Mouse (Mus musculus) stomach, embryonic 15.5 days (tissue): ENCODE measurements at regions not wholly inside any gene's neighbourhood (a gene's known extent, or its start where the extent isn't known, plus 50 kb on each side); places are given as distances from the start of the nearest gene placed in this dataset.

ENCODE experiments used
- ATAC-seq: fragments of 200-750 bp; cut with Nextera tagmentation; 2 replicates; pipeline ENCODE4 v1.8.0; 2017; ENCODE audit warnings: low read depth, moderate number of reproducible peaks, moderate TSS enrichment; ENCODE audit not compliant: insufficient read depth, low FRiP score
- H3K27ac ChIP-seq: fragments of 300-500 bp; sonication (generic); 2 replicates; pipeline ENCODE4 v1.5.1; 2015; ENCODE audit warnings: mild to moderate bottlenecking, inconsistent platforms
- H3K27me3 ChIP-seq: fragments of 300-500 bp; sonication (generic); replicated peaks from 2 replicates; pipeline ENCODE4 v1.6.1; 2015; ENCODE audit warnings: inconsistent platforms
- H3K36me3 ChIP-seq: fragments of 300-500 bp; sonication (generic); 2 replicates; pipeline ENCODE4 v1.6.1; 2015; ENCODE audit warnings: inconsistent platforms
- H3K4me1 ChIP-seq: fragments of 300-500 bp; sonication (generic); 2 replicates; pipeline ENCODE4 v1.6.1; 2015; ENCODE audit warnings: inconsistent platforms
- H3K4me2 ChIP-seq: fragments of 300-500 bp; sonication (generic); 2 replicates; pipeline ENCODE4 v1.6.1; 2015; ENCODE audit warnings: mild to moderate bottlenecking, inconsistent platforms
- H3K4me3 ChIP-seq: fragments of 300-500 bp; sonication (generic); replicated peaks from 2 replicates; pipeline ENCODE4 v1.5.1; 2015; ENCODE audit warnings: inconsistent platforms
- H3K9ac ChIP-seq: fragments of 300-500 bp; sonication (generic); 2 replicates; pipeline ENCODE4 v1.6.1; 2015; ENCODE audit warnings: inconsistent platforms
- H3K9me3 ChIP-seq: fragments of 300-500 bp; sonication (generic); 2 replicates; pipeline ENCODE4 v1.6.1; 2016; ENCODE audit warnings: inconsistent platforms
- WGBS: fragments of 180-500 bp; shearing (Covaris S2); methylation state at CpG from one replicate; pipeline ENCODE4 v1.1.7; 2015; 5-methylcytosine and 5-hydroxymethylcytosine counted together

- no peak overlapping the region for H3K9ac ChIP-seq
- H3K27me3 ChIP-seq, result peaks cover 4% of the 10 kb centered on the region; the same call in 1 of the 2 replicates
- no peak overlapping the region for H3K4me2 ChIP-seq
- no peaks in the 10 kb centered on the region for H3K9me3 ChIP-seq
- H3K36me3 ChIP-seq, result no peaks in the 10 kb centered on the region
- ATAC-seq, result no peak
- no peak overlapping the region for H3K4me3 ChIP-seq
- no peak overlapping the region for H3K27ac ChIP-seq
- WGBS, result 76% methylated on average over 5 of the region's 5 CpGs
- no peaks in the 10 kb centered on the region for H3K4me1 ChIP-seq
Measured at GRCm38 (mm10) chr2:178572301-178572700, 142.0 kb downstream of the Cdh26 start.

- Histone ChIP-seq H3K4me1 (no peaks in the 10 kb centered on the region), H3K36me3 (no peaks in the 10 kb centered on the region), H3K27me3 (peaks cover 4% of the 10 kb centered on the region; the same call in 1 of the 2 replicates), H3K4me2 (no peak overlapping the region), H3K27ac (no peak overlapping the region), H3K9me3 (no peaks in the 10 kb centered on the region), H3K4me3 (no peak overlapping the region), H3K9ac (no peak overlapping the region)
- ATAC-seq, result no peak
- 47% methylated on average over 4 of the region's 4 CpGs for WGBS
Measured at GRCm38 (mm10) chr2:178574859-178575258, 144.5 kb downstream of the Cdh26 start.

- 43% methylated on average over 6 of the region's 6 CpGs for WGBS
- H3K36me3 ChIP-seq, result no peaks in the 10 kb centered on the region
- peaks cover 4% of the 10 kb centered on the region; the same call in 1 of the 2 replicates for H3K27me3 ChIP-seq
- no peaks in the 10 kb centered on the region for H3K9me3 ChIP-seq
- no peaks in the 10 kb centered on the region for H3K4me1 ChIP-seq
- no peak overlapping the region for H3K9ac ChIP-seq
- ATAC-seq, result no peak
- no peak overlapping the region for H3K4me3 ChIP-seq
- no peak overlapping the region for H3K4me2 ChIP-seq
- no peak overlapping the region for H3K27ac ChIP-seq
Measured at GRCm38 (mm10) chr2:178575403-178575802, 145.1 kb downstream of the Cdh26 start.

GRCm38 (mm10) chr2:178576067-178576466 lies 145.7 kb downstream of the Cdh26 start:
- ATAC-seq, result no peak
- WGBS, result 45% methylated on average over 7 of the region's 7 CpGs
- no peak overlapping the region for H3K27ac ChIP-seq
- H3K9me3 ChIP-seq, result no peaks in the 10 kb centered on the region
- H3K36me3 ChIP-seq, result no peaks in the 10 kb centered on the region
- peaks cover 4% of the 10 kb centered on the region; the same call in 1 of the 2 replicates for H3K27me3 ChIP-seq
- H3K4me3 ChIP-seq, result no peak overlapping the region
- no peak overlapping the region for H3K9ac ChIP-seq
- 0 out of 2 replicates have a peak, but pooled peaks cover 3% of the 10 kb centered on the region for H3K4me1 ChIP-seq
- no peak overlapping the region for H3K4me2 ChIP-seq

GRCm38 (mm10) chr2:178579571-178579970 lies 149.2 kb downstream of the Cdh26 start:
- ATAC-seq, result no peak

GRCm38 (mm10) chr2:178581306-178581705 lies 151.0 kb downstream of the Cdh26 start:
- H3K9me3 ChIP-seq, result no peaks in the 10 kb centered on the region
- no peak for ATAC-seq
- no peak overlapping the region for H3K4me3 ChIP-seq
- H3K4me2 ChIP-seq, result no peak overlapping the region
- WGBS, result 67% methylated on average over 12 of the region's 12 CpGs
- H3K27me3 ChIP-seq, result no peaks in the 10 kb centered on the region
- H3K36me3 ChIP-seq, result no peaks in the 10 kb centered on the region
- no peak overlapping the region for H3K9ac ChIP-seq
- H3K27ac ChIP-seq, result no peak overlapping the region
- H3K4me1 ChIP-seq, result 0 out of 2 replicates have a peak, but pooled peaks cover 3% of the 10 kb centered on the region

More at GRCm38 (mm10) chr2:178579571-178579970, 149.2 kb downstream of the Cdh26 start:
- no peak overlapping the region for H3K27ac ChIP-seq
- H3K9me3 ChIP-seq, result no peaks in the 10 kb centered on the region
- H3K27me3 ChIP-seq, result no peaks in the 10 kb centered on the region
- no peak overlapping the region for H3K4me2 ChIP-seq
- H3K36me3 ChIP-seq, result no peaks in the 10 kb centered on the region
- WGBS, result 71% methylated on average over 6 of the region's 6 CpGs
- H3K4me1 ChIP-seq, result 0 out of 2 replicates have a peak, but pooled peaks cover 3% of the 10 kb centered on the region
- H3K9ac ChIP-seq, result no peak overlapping the region
- H3K4me3 ChIP-seq, result no peak overlapping the region

- no peaks in the 10 kb centered on the region for H3K36me3 ChIP-seq
- 67% methylated on average over 5 of the region's 5 CpGs for WGBS
- no peak overlapping the region for H3K9ac ChIP-seq
- no peak for ATAC-seq
- no peak overlapping the region for H3K4me3 ChIP-seq
- no peaks in the 10 kb centered on the region for H3K9me3 ChIP-seq
- no peak overlapping the region for H3K27ac ChIP-seq
- H3K4me2 ChIP-seq, result no peak overlapping the region
- H3K4me1 ChIP-seq, result 0 out of 2 replicates have a peak, but pooled peaks cover 3% of the 10 kb centered on the region
- H3K27me3 ChIP-seq, result no peaks in the 10 kb centered on the region
Measured at GRCm38 (mm10) chr2:178584970-178585566, 154.7 kb downstream of the Cdh26 start.

- Histone ChIP-seq H3K4me2 (no peak overlapping the region), H3K27me3 (no peaks in the 10 kb centered on the region), H3K27ac (no peak overlapping the region), H3K9me3 (no peaks in the 10 kb centered on the region), H3K4me3 (no peak overlapping the region), H3K4me1 (no peaks in the 10 kb centered on the region), H3K9ac (no peak overlapping the region), H3K36me3 (no peaks in the 10 kb centered on the region)
- no peak for ATAC-seq
- WGBS, result 80% methylated on average over 7 of the region's 7 CpGs
Measured at GRCm38 (mm10) chr2:178587134-178587636, 156.9 kb downstream of the Cdh26 start.

GRCm38 (mm10) chr2:178593743-178594142 lies 163.4 kb downstream of the Cdh26 start:
- no peaks in the 10 kb centered on the region for H3K9me3 ChIP-seq
- no peak for ATAC-seq
- H3K4me2 ChIP-seq, result no peak overlapping the region
- no peak overlapping the region for H3K9ac ChIP-seq
- H3K36me3 ChIP-seq, result no peaks in the 10 kb centered on the region
- 58% methylated on average over 9 of the region's 9 CpGs for WGBS
- peaks cover 7% of the 10 kb centered on the region; the same call in 1 of the 2 replicates for H3K4me1 ChIP-seq
- H3K4me3 ChIP-seq, result no peak overlapping the region
- H3K27me3 ChIP-seq, result no peaks in the 10 kb centered on the region
- no peak overlapping the region for H3K27ac ChIP-seq

- Histone ChIP-seq H3K27ac (no peak overlapping the region), H3K4me2 (no peak overlapping the region)
- 21% methylated on average over 6 of the region's 6 CpGs for WGBS
Measured at GRCm38 (mm10) chr2:178594177-178594576, 163.8 kb downstream of the Cdh26 start.

GRCm38 (mm10) chr2:178596312-178597083 lies 166.2 kb downstream of the Cdh26 start:
- no peak for ATAC-seq
- no peak overlapping the region for H3K4me3 ChIP-seq
- 31% methylated on average over 16 of the region's 16 CpGs for WGBS
- H3K4me2 ChIP-seq, result no peak overlapping the region; the same call in 1 of the 2 replicates
- H3K27ac ChIP-seq, result no peak overlapping the region
- H3K27me3 ChIP-seq, result no peaks in the 10 kb centered on the region
- H3K9ac ChIP-seq, result no peak overlapping the region
- no peaks in the 10 kb centered on the region for H3K36me3 ChIP-seq
- H3K9me3 ChIP-seq, result no peaks in the 10 kb centered on the region
- peaks cover 7% of the 10 kb centered on the region; the same call in 1 of the 2 replicates for H3K4me1 ChIP-seq

More at GRCm38 (mm10) chr2:178594177-178594576, 163.8 kb downstream of the Cdh26 start:
- peaks cover 7% of the 10 kb centered on the region; the same call in 1 of the 2 replicates for H3K4me1 ChIP-seq
- no peaks in the 10 kb centered on the region for H3K9me3 ChIP-seq
- H3K9ac ChIP-seq, result no peak overlapping the region
- H3K36me3 ChIP-seq, result no peaks in the 10 kb centered on the region
- no peaks in the 10 kb centered on the region for H3K27me3 ChIP-seq
- no peak for ATAC-seq
- no peak overlapping the region for H3K4me3 ChIP-seq

GRCm38 (mm10) chr2:178597084-178597470 lies 166.7 kb downstream of the Cdh26 start:
- no peaks in the 10 kb centered on the region for H3K36me3 ChIP-seq
- 30% methylated on average over 7 of the region's 7 CpGs for WGBS
- H3K4me3 ChIP-seq, result no peak overlapping the region
- peaks cover 7% of the 10 kb centered on the region; the same call in 1 of the 2 replicates for H3K4me1 ChIP-seq
- H3K4me2 ChIP-seq, result no peak overlapping the region; the same call in 1 of the 2 replicates
- H3K9me3 ChIP-seq, result no peaks in the 10 kb centered on the region
- H3K27ac ChIP-seq, result no peak overlapping the region
- H3K27me3 ChIP-seq, result no peaks in the 10 kb centered on the region
- H3K9ac ChIP-seq, result no peak overlapping the region
- ATAC-seq, result no peak
